Mouse (Mus musculus): ENCODE measurements at regions not wholly inside any gene's neighbourhood (a gene's known extent, or its start where the extent isn't known, plus 50 kb on each side); places are given as distances from the start of the nearest gene placed in this dataset.

GRCm38 (mm10) chr10:92075469-92075868, 646.8 kb downstream of the Nedd1 start:
- no peak for DNase-seq

GRCm38 (mm10) chr10:92074698-92075394, 647.4 kb downstream of the Nedd1 start:
- no peak for DNase-seq

GRCm38 (mm10) chr10:92073873-92074390, 648.3 kb downstream of the Nedd1 start:
- no peak for DNase-seq

DNA sequence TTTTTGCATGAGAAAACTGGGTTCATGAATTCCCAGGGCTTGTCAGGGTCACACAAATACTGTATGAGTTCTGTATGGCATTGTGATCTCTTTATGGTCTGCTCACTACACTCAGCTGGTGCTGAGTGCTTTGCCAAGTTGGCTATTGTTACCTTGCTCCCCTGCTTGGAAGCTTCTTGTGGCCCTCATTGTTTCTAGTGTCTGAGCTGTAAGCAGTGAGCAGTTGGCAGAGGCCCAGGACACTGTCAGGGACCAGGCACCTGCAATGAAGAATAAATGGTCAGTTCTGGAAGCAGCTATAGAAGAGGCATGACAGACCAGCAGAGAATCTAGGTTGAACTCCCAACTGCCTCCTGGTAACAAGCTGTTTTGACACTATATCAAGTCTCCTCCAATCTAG, 677.4 kb downstream of the Nedd1 start:
- no peak for DNase-seq

GRCm38 (mm10) chr10:92036176-92036575, 686.0 kb downstream of the Nedd1 start:
- DNase-seq: no peak

DNA sequence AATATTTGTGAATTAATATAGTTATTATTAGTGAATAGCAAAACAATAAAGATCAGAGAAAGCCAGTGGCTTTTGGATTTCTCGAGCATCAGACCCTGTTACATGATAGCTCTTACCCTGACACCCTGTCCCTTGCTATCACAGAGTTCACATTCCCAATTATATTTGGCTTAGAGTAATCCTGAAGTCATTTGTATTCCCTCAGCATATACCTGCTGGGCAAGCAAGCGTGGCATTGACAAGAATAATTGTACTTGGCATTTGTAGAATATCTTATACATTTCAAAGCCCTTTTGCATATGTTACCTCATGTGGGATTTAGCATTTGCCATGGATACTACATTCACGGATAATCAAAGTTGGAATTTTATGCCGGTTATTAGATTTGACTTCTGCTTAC, 692.0 kb downstream of the Nedd1 start:
- DNase-seq: no peak

GRCm38 (mm10) chr10:92024203-92024602, 698.0 kb downstream of the Nedd1 start:
- no peak for DNase-seq

DNA sequence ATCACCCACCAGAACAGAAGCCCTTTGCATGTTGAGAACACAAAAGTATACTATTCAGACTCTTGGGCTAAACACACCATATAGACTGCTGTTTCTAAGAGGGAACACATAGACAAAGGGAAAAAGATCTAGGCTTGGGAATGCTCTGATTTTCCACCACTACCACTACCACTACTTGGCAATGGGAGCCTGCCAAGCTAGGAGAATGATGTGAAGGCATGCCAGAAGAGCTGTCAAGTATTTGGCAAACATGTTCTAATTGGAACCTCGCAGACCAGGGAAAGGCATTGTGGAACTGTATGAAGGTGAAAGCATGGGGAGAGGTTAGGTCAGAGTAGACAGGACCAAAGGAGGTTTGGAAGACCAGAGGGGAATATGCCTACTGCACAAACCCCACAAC, 701.2 kb downstream of the Nedd1 start:
- no peak for DNase-seq

DNA sequence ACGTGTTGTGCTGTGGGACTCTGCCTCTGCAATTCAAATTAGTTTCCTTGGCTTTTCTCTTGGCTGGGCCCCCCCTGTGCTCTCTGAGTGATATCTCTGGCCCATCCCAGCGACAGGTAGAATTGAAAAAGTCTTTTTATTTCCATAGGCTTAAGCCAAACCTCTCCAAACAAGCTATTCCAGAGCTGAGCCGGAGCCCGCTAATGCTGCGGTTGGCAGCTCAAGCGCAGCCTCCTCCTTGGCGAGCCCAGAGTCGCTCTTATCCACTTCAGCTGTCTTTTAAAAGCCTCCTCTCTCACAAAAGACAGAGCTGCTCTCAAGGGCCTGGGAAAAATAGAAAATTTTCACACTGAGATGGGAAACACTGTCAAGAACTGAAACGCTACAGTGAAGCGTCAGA, 712.7 kb downstream of the Nedd1 start:
- DNase-seq: no peak

DNA sequence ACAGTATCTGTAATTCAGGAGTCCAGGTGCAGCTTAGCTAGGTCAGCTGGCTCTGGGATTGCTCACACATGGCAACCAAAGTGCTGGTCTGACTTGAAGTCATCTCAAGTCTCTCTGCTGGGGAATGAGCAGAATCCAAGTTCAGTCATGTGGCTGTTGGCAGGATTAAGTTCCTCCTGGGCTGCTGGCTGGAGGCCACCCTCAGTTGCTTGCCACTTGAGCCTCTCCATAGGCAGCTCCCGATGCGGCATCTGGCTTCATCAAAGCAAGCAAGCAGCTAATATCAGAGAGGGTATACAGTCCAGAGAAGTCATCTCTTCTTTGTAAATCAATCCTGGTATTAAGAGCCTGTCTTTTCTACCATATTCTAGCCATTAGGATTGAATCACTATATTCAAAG, 714.3 kb downstream of the Nedd1 start:
- no peak for DNase-seq

DNA sequence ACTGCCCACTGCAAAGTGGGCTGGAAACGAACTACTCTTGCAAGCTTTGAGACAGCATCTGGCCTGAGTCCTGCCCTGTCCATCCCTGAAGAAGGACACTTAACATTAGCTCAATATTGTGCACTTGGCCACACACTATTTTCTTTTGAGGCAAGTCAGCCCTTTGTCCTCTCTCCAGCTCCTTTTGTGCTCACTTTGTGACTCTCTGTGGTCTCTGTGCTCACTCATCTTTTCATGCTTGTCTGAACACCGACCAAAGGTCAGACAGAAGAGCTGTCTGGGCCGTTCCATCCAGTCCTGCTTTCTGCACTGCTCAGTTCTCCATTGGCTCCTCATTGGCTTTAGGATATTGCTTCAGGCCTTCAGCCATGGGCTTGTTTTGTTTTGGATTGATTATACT, 715.8 kb downstream of the Nedd1 start:
- DNase-seq: no peak

DNA sequence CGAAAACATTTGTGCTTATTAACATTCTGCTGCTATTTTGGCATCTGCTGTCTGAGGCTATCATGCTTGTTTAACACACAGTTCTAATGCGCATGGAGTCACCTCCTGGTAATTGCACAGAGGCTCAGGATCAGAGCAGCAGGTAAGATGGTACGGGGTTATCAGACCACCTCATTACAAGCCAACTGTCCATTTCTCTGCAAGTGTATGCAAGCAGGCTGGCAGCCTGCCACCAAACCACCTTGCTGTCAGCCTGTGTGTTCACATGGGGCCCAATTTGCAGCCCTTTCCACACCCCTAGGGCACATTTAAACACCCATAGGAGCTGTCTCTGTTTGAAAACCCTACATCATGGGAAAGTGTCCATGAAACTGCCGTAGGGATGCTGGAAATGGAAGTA, 731.2 kb downstream of the Nedd1 start:
- DNase-seq: no peak

DNA sequence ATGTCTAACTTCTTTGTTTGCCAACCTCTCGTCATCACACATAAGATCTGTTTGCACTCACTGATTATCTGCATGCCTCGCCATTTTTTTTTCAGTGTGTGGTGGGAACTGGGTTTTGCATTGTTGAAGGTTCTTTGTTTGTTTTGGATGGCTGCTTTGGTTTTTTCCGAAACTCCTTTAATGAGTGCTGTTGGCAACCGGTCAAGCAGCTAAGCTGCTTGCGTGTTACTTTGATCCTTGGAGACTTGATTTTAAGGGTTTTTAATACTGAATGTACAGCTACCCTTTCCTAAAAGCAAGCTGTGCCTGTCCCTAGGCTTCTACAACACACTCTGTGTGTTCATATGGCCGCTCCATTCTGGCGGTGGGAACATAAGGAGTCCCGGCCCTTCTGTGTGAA, 733.9 kb downstream of the Nedd1 start:
- peak; percentile 2 for DNase-seq

- no peak for DNase-seq
Observed at GRCm38 (mm10) chr10:91979841-91980240, 742.4 kb downstream of the Nedd1 start.

GRCm38 (mm10) chr10:91971951-91972350, 750.3 kb downstream of the Nedd1 start:
- no peak for DNase-seq

DNA sequence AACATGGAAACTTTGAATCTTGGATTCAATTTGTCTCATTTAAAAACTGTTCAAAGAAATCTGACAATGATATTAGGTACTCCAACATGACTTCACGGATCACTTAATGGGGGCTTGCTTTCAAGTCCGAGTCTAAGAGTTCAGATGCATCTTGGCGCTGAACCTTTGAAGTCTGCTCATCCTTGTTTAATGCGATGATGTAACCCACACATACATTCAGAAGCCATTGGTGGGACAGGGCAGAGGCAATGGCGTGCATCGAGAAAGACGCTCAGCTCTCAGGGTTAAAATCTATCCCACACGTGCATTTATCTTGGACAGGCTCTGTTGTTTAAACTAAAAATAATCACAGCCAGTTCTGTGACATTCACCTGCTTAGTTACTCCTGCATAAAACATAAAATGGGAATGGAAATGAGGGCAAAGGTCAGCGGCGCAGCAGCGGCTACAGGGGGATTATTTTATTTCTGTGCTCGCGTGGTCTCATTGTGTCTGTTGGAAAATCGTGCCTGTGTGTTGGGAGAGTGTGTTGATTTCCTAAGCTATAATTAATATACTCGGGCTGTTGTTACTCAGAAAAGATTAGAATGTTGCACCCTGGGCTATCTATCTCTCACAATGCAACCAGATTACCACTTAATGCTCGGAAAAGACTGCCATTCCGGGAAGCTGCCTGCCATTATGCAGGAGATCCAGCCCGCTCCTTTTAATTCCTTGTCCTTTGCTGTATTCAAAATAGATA, 754.5 kb downstream of the Nedd1 start:
- DNase-seq: no peak

DNA sequence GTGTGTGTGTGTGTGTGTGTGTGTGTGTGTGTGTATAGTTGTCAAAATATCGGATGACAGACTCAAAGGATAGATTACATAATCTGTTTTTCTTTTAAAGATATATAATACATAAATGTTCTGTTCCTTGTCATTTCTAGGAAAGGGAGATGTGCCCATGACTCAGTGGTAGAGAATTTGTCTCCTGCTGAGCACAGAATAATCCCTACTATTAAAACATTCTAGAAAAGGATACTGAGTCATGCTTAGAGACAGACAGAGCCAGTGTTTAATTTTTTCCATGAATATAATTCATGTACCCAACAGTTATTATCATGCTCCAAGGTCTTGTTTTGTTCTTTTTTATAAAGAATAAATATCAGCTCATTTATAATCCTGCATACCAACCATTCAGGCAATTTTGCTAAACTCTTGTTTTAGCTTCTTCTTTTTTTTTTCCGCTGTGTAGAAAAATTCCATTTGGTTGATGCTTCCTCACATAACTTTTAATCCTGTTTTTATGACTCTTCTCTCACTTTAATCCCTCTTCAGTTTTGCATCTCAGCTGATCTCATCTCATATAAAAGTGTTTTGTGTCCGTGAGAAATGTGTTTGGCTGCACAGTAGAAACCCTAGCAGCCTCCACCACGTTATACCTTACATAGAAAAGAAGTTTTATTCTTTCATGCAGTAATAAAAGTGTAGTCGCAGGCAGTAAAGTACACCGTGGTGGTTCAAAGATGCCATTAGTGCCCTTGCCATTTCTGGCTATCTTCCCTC, 762.3 kb downstream of the Nedd1 start:
- DNase-seq: no peak

DNA sequence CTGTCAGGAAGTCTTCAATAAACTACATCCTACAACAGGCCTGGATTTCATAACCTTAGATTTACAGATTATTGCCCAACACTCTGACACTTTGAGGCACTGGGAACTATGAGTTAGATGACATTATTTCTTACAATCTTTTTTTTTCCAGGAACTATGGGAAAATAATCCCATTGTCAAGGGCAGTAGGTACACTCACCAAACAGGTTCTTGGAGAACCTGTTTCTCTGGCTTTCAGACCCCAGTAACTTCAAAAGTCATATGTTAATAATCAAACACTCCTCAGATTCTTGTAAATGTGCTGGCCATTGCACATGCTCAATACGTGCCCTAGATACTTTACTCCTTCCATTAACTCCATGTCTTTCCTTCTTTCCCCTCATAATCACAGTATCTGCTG, 769.1 kb downstream of the Nedd1 start:
- DNase-seq: no peak

DNA sequence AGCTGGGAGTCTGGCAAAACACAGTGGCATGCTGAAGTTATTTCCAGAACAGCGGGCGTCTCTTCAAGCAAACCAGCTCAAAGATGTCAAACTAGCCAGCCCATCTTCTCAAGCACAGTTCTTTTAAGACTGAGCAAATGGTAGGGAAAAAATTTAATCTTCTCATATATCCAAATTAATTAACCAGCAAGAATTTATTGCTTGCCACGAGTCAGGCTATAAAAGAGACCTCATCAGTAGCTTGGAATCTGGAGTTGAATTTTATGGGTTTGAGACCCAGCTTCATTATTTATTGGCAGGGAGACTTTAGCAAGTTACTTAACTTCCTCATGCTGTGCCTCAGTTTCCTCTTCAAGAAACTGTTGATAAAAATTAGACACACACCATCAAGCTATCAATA, 742.5 kb upstream of the Tmpo start:
- no peak for DNase-seq

- DNase-seq: no peak
Observed at GRCm38 (mm10) chr10:91889864-91890263, 708.7 kb upstream of the Tmpo start.

GRCm38 (mm10) chr10:91888537-91888936, 707.4 kb upstream of the Tmpo start:
- DNase-seq: no peak

GRCm38 (mm10) chr10:91883155-91883554, 702.0 kb upstream of the Tmpo start:
- DNase-seq: no peak

DNA sequence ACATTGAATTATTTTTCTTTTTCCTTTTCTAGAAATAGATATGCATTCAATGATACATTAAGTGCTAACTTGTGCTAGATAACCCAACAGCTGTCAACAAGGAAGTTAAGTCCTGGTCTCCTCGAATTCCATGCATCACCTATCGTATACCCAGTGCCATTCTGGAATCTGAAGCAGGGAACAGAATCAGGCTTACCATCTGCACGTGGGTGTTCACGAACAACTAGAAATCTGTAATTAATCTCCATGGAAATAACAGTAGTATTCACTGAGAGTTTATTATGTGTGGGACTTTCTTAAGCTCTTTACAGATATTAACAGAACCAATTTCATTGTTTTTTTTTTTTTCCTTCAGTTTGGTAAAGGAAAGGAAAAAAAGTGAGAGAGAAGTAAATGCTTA, 701.4 kb upstream of the Tmpo start:
- DNase-seq: no peak
